Comparison of ENCODE assay signal across 8 mouse cellular contexts in the genomic region with DNA sequence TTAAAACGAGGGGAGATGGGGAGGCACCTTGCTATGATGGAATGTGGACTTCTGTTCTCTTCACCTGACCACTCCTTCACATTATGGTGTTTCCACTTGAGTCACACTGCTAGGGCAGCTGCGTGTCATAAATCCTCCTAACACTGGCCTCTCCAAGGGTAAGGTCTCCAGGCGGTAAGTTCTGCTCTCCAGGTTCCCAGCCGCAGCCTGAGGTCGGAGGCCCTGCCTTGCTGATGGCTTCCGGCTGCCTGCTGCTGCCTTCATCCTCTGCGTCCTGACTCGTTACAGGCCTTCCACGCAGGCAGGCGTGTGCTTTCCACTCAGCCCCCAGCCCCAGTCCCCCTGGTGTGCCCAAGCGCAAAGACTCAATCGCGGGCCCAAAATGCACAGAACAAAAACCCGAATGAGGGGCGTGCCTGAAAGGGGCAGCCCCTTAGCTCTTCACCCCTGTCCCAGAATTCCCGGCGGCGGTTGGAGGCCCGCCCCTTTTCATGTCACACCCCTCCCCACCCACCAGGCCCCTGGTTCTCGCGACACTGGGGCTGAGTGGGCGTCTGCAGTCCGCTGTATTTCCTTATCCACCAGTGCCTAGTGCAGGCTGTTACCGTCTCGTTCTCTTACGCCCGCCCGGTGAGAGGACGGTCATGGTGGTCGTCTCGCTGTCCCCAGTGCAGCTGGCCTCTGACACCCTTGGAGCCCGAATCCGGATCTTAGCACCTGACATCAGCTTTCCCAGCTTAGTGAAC. TPM values are rescaled to one million over a fixed set of nuclear protein-coding genes. Genes with fewer than 3 reads are reported as not detected.
A peak's percentile ranks its signal among the peaks of the same experiment; 100 is the strongest.
DNase-seq lines count a peak whose midpoint lies in the region; ATAC-seq and TF ChIP-seq lines count a peak whose summit lies in the region.

A gene (minus strand): TSS at position 464 of the 746 bp plus-strand sequence.

- H3K27ac ChIP-seq in MEL (ENCODE audit: control insufficient read depth, low read depth, low read length), result peak within 1 kb of the TSS; percentile 90
- H3K27ac ChIP-seq in lung, embryonic 16.5 days (ENCODE audit: low read length), result peak within 1 kb of the TSS; percentile 90

- under 1% methylated on average over 33 of the region's 33 CpGs for WGBS in lung, embryonic 16.5 days

- H3K4me1 ChIP-seq in MEL (ENCODE audit: control insufficient read depth in 1 of 2, insufficient read depth in 2 of 2, low read length in 2 of 2), result no peaks in the 10 kb centered on the region; a peak in 1 of 4 replicates
- peaks cover 8% of the 10 kb centered on the region; the same call in 1 of the 2 replicates for H3K4me1 ChIP-seq in lung, embryonic 16.5 days (replicated peaks; ENCODE audit: control insufficient read depth, insufficient read depth, low read length)

- peaks cover 0 to 7% of the 10 kb centered on the region in 2 experiments; a peak in 2 of 4 replicates for H3K36me3 ChIP-seq in MEL (ENCODE audit: control insufficient read depth in 1 of 2, insufficient read depth in 2 of 2, low read length in 2 of 2)
- H3K36me3 ChIP-seq in lung, embryonic 16.5 days (ENCODE audit: control insufficient read depth, insufficient read depth, low read length), result peaks cover 28% of the 10 kb centered on the region

- no peaks in the 10 kb centered on the region for H3K9me3 ChIP-seq in MEL (replicated peaks; ENCODE audit: insufficient read depth, low read length)
- 0 out of 2 replicates have a peak, but pooled peaks cover 2% of the 10 kb centered on the region for H3K9me3 ChIP-seq in lung, embryonic 16.5 days (ENCODE audit: control insufficient read depth, low read length)

- peak; percentile 98 to 99 for ATAC-seq in hematopoietic stem cell, adult 5-6 weeks (replicated peaks in 1 of 2; ENCODE audit: insufficient read depth in 1 of 2, low FRiP score in 2 of 2, low TSS enrichment in 1 of 2, low read depth in 1 of 2, poor library complexity in 2 of 2, severe bottlenecking in 2 of 2)
- ATAC-seq in lung, embryonic 16.5 days (ENCODE audit: low read depth), result peak; percentile 100

- peak within 1 kb of the TSS; percentile 94 for H3K4me3 ChIP-seq in MEL (ENCODE audit: control insufficient read depth in 1 of 2, insufficient read depth in 1 of 2, low read depth in 2 of 2, low read length in 2 of 2)
- H3K4me3 ChIP-seq in lung, embryonic 16.5 days (ENCODE audit: low read length), result peak within 1 kb of the TSS; percentile 71

- TF ChIP-seq EP300 in MEL (IDR thresholded peaks at IDR 0.05; ENCODE audit: low read depth in 1 of 2, low read length in 2 of 2), result 0 out of 4 replicates have a peak, but pooled peaks of 1 of the 2 experiments have one; percentile 22

- TF ChIP-seq CTCF in MEL (IDR thresholded peaks at IDR 0.05 in 2 of 3, conservative IDR thresholded peaks at IDR 0.05 in 1 of 3; ENCODE audit: control insufficient read depth in 1 of 3, insufficient read depth in 1 of 3, low read depth in 2 of 3, low read length in 3 of 3, poor library complexity in 1 of 3, severe bottlenecking in 1 of 3), result no peak

- no peak for TF ChIP-seq RAD21 in MEL (IDR thresholded peaks at IDR 0.05; ENCODE audit: low read depth, low read length)

- H3K9ac ChIP-seq in MEL (ENCODE audit: control insufficient read depth, low read depth, low read length, poor library complexity, severe bottlenecking), result peak within 1 kb of the TSS; percentile 89
- peak within 1 kb of the TSS; percentile 83 for H3K9ac ChIP-seq in lung, embryonic 16.5 days (ENCODE audit: low read length)

- H3K27me3 ChIP-seq in MEL (ENCODE audit: control insufficient read depth in 1 of 2, insufficient read depth in 2 of 2, low read length in 2 of 2), result no peaks in the 10 kb centered on the region
- no peaks in the 10 kb centered on the region for H3K27me3 ChIP-seq in lung, embryonic 16.5 days (ENCODE audit: control insufficient read depth, insufficient read depth, low read depth, low read length)

- TF ChIP-seq POLR2A in MEL (IDR thresholded peaks at IDR 0.05; ENCODE audit: control insufficient read depth in 1 of 2, insufficient read depth in 1 of 2, low read depth in 1 of 2, low read length in 2 of 2, poor library complexity in 1 of 2), result peak; percentile 86 to 98

- H3K4me2 ChIP-seq in lung, embryonic 16.5 days (ENCODE audit: low read depth, low read length), result peak within 1 kb of the TSS; percentile 81

- peaks cover 14% of the 10 kb centered on the region for H3K79me2 ChIP-seq in MEL (ENCODE audit: control insufficient read depth, insufficient read depth, low read length, poor library complexity)

- DNase-seq in MEL (ENCODE audit: low read depth, low spot score), result peak; percentile 97
- peak; percentile 73 for DNase-seq in cerebellum, adult 8-10 months
- DNase-seq in forelimb bud, embryonic 11.5 days (ENCODE audit: low read depth, low spot score), result peak; percentile 90
- peak; percentile 72 for DNase-seq in layer of hippocampus, adult 9-10 months (ENCODE audit: low spot score)
- peak; percentile 78 for DNase-seq in ovary, postnatal 10 days (ENCODE audit: low spot score)
- peak; percentile 91 to 93 for DNase-seq in thymus, postnatal 10 days (ENCODE audit: low spot score in 2 of 2)

TF ChIP-seq in MEL, 35 proteins besides CTCF, POLR2A, EP300 and RAD21:
- TF ChIP-seq GATA1 (IDR thresholded peaks at IDR 0.05; ENCODE audit: low read depth, low read length) (no peak), MYC (IDR thresholded peaks at IDR 0.05; ENCODE audit: low read depth, low read length) (no peak), MAZ (IDR thresholded peaks at IDR 0.05; ENCODE audit: low read depth, low read length) (peak; percentile 83; the same call in 1 of the 2 replicates), ELF1 (IDR thresholded peaks at IDR 0.05; ENCODE audit: low read depth, low read length) (peak; percentile 86), TAL1 (IDR thresholded peaks at IDR 0.05; ENCODE audit: low read length) (no peak), ZKSCAN1 (IDR thresholded peaks at IDR 0.05; ENCODE audit: low read depth, low read length) (no peak), MXI1 (IDR thresholded peaks at IDR 0.05; ENCODE audit: low read depth, low read length) (peak; percentile 52; the same call in 1 of the 2 replicates), POLR2AphosphoS2 (IDR thresholded peaks at IDR 0.05; ENCODE audit: low read length) (peak; percentile 95), JUND (IDR thresholded peaks at IDR 0.05; ENCODE audit: low read depth, low read length) (no peak), HCFC1 (IDR thresholded peaks at IDR 0.05; ENCODE audit: low read depth, low read length) (peak; percentile 85), USF1 (IDR thresholded peaks at IDR 0.05; ENCODE audit: low read depth, low read length) (no peak), NRF1 (IDR thresholded peaks at IDR 0.05; ENCODE audit: insufficient read depth, low read depth, low read length, poor library complexity, severe bottlenecking) (no peak), BHLHE40 (IDR thresholded peaks at IDR 0.05; ENCODE audit: borderline replicate concordance, low read depth, low read length) (no peak), CHD1 (IDR thresholded peaks at IDR 0.05; ENCODE audit: low read depth, low read length) (no peak), RCOR1 (IDR thresholded peaks at IDR 0.05; ENCODE audit: low read depth, low read length) (no peak), MEF2A (IDR thresholded peaks at IDR 0.05; ENCODE audit: extremely low read depth, insufficient replicate concordance, low read depth, low read length, poor library complexity, severe bottlenecking) (no peak), MAX (IDR thresholded peaks at IDR 0.05; ENCODE audit: low read length) (no peak), ZC3H11A (IDR thresholded peaks at IDR 0.05; ENCODE audit: low read depth, low read length) (no peak), MAFK (IDR thresholded peaks at IDR 0.05; ENCODE audit: borderline replicate concordance, low read depth, low read length) (no peak), ZMIZ1 (IDR thresholded peaks at IDR 0.05; ENCODE audit: low read depth, low read length) (peak; percentile 95), TBP (IDR thresholded peaks at IDR 0.05; ENCODE audit: low read depth, low read length) (peak; percentile 90), POLR2AphosphoS5 (IDR thresholded peaks at IDR 0.05; ENCODE audit: borderline replicate concordance, low read depth, low read length) (peak; percentile 88; the same call in 1 of the 2 replicates), NELFE (IDR thresholded peaks at IDR 0.05; ENCODE audit: low read depth, low read length) (peak; percentile 98), MYB (IDR thresholded peaks at IDR 0.05; ENCODE audit: low read depth, low read length) (no peak), ETS1 (IDR thresholded peaks at IDR 0.05; ENCODE audit: low read depth, low read length) (peak; percentile 43; the same call in 1 of the 2 replicates), UBTF (IDR thresholded peaks at IDR 0.05; ENCODE audit: borderline replicate concordance, insufficient read depth, low read depth, low read length) (peak; percentile 83; the same call in 1 of the 2 replicates), SIN3A (IDR thresholded peaks at IDR 0.05; ENCODE audit: low read length) (peak; percentile 80; the same call in 1 of the 2 replicates), KAT2A (conservative IDR thresholded peaks at IDR 0.05; ENCODE audit: low read depth, low read length) (no peak; the same call in 1 of the 2 replicates), USF2 (IDR thresholded peaks at IDR 0.05; ENCODE audit: borderline replicate concordance in 1 of 2, insufficient read depth in 1 of 2, low read depth in 1 of 2, low read length in 2 of 2) (no peak), CHD2 (IDR thresholded peaks at IDR 0.05; ENCODE audit: low read length) (peak; percentile 99), SMC3 (IDR thresholded peaks at IDR 0.05; ENCODE audit: low read depth, low read length) (no peak), ZNF384 (IDR thresholded peaks at IDR 0.05; ENCODE audit: low read depth, low read length) (no peak), E2F4 (IDR thresholded peaks at IDR 0.05; ENCODE audit: borderline replicate concordance, low read depth, low read length) (no peak), TCF12 (IDR thresholded peaks at IDR 0.05; ENCODE audit: low read depth, low read length) (peak; percentile 59), GABPA (IDR thresholded peaks at IDR 0.05; ENCODE audit: low read depth, low read length) (no peak)

RNA-seq across cellular contexts. Expression of the gene that starts here (rescaled TPM):
- total RNA-seq in MEL (2012; rRNA removed), result 17.8 and 18.1 TPM in 2 replicates
- polyA plus RNA-seq in MEL (2012; ENCODE audit: insufficient read depth in 1 of 2, insufficient read length in 2 of 2, low read depth in 1 of 2, low replicate concordance in 2 of 2, missing spikeins in 1 of 2), result 10 to 100 TPM in 1 of 2 experiments, not detected in 1; 20.6 TPM
- 26.9 and 27.3 TPM in 2 replicates for total RNA-seq in hematopoietic stem cell, adult 5-6 weeks (2017)
- 26.8 and 27.2 TPM in 2 replicates for polyA plus RNA-seq in lung, embryonic 16.5 days (2015; fragmentation: Nextera tagmentation; extraction: Ambion mirVana)

Comparison
In these comparisons a context has a peak if more than half of its experiments do, and no peak if none do; other contexts are left out.
1. Peak in every context shown above with its lines: DNase-seq, ATAC-seq, H3K4me3 ChIP-seq and H3K27ac ChIP-seq.